Mouse (Mus musculus) liver, embryonic 14.5 days (tissue): Measurements from ENCODE around the gene Lsamp. TPM values are rescaled to one million over a fixed set of nuclear protein-coding genes. Genes with fewer than 3 reads are reported as not detected.
A peak's percentile ranks its signal among the peaks of the same experiment; 100 is the strongest.

Source experiments
- ATAC-seq: fragments of 200-750 bp; cut with Nextera tagmentation; 2 replicates; pipeline ENCODE4 v1.8.0; 2017; ENCODE audit warnings: moderate number of reproducible peaks, mild to moderate bottlenecking, moderate library complexity; ENCODE audit not compliant: insufficient read depth
- DNase-seq, 3 experiments: peaks; one replicate each; pipeline ENCODE4 v3.0.0-alpha.2; 2012 to 2013; ENCODE audit warnings: low read depth in 3 of 3, low spot score in 3 of 3
- H3K27ac ChIP-seq: fragments of 300-500 bp; sonication (generic); 2 replicates; pipeline ENCODE4 v1.5.1; 2014; ENCODE audit warnings: moderate library complexity, mild to moderate bottlenecking, control low read depth, inconsistent platforms
- H3K27me3 ChIP-seq: fragments of 300-500 bp; sonication (generic); 2 replicates; pipeline ENCODE4 v1.6.1; 2014; ENCODE audit warnings: mild to moderate bottlenecking, low read length, moderate library complexity; ENCODE audit not compliant: control insufficient read depth, insufficient read depth
- H3K36me3 ChIP-seq: fragments of 300-500 bp; sonication (generic); replicated peaks from 2 replicates; pipeline ENCODE4 v1.6.1; 2014; ENCODE audit warnings: low read depth; ENCODE audit not compliant: control insufficient read depth, insufficient read depth
- H3K4me1 ChIP-seq, 2 experiments: fragments of 200-500 bp in 1 of 2; fragments of 300-500 bp in 1 of 2; sonication (generic) in 1 of 2; replicated peaks; 2 replicates each; pipeline ENCODE4 v1.6.1; 2012 to 2014; ENCODE audit warnings: antibody characterized with exemption in 1 of 2, inconsistent platforms in 1 of 2, low read length in 1 of 2; ENCODE audit not compliant: control insufficient read depth in 2 of 2, insufficient read depth in 2 of 2
- H3K4me2 ChIP-seq: fragments of 300-500 bp; sonication (generic); 2 replicates; pipeline ENCODE4 v1.6.1; 2014; ENCODE audit warnings: low read depth, mild to moderate bottlenecking, control low read depth, moderate library complexity
- H3K4me3 ChIP-seq, 2 experiments: fragments of 200-500 bp in 1 of 2; fragments of 300-500 bp in 1 of 2; sonication (generic) in 1 of 2; 2 replicates each; pipeline ENCODE4 v1.5.1; 2012 to 2014; ENCODE audit warnings: low read depth in 2 of 2, low read length in 2 of 2, mild to moderate bottlenecking in 2 of 2, control low read depth in 1 of 2, inconsistent platforms in 1 of 2, moderate library complexity in 1 of 2; ENCODE audit not compliant: insufficient read depth in 1 of 2
- H3K9ac ChIP-seq: fragments of 300-500 bp; sonication (generic); replicated peaks from 2 replicates; pipeline ENCODE4 v1.6.1; 2014; ENCODE audit warnings: mild to moderate bottlenecking, control low read depth, moderate library complexity
- H3K9me3 ChIP-seq: fragments of 300-500 bp; sonication (generic); 2 replicates; pipeline ENCODE4 v1.6.1; 2016; ENCODE audit warnings: low read length, mixed read lengths; ENCODE audit not compliant: control insufficient read depth
- CTCF ChIP-seq: IDR thresholded peaks from 2 replicates; pipeline ENCODE4 v1.5.1; 2016; ENCODE audit warnings: antibody characterized with exemption, low read depth, control low read depth
- EP300 ChIP-seq: IDR thresholded peaks from 2 replicates; pipeline ENCODE4 v1.6.1; 2016; ENCODE audit warnings: antibody characterized with exemption, low read depth
- WGBS: fragments of 180-500 bp; shearing (Covaris S2); extraction: QIAGEN DNeasy Blood & Tissue Kit; methylation state at CpG from one replicate; pipeline ENCODE4 v1.1.7; 2014; ENCODE audit not compliant: insufficient replicate concordance; 5-methylcytosine and 5-hydroxymethylcytosine counted together
- polyA plus RNA-seq, 2 experiments: library from polyadenylated mRNA; depleted of rRNA in 1 of 2; stranded (reverse) in 1 of 2; unstranded in 1 of 2; fragments of >200 nt; fragmentation: Nextera tagmentation in 1 of 2; extraction: Ambion mirVana in 1 of 2; gene quantifications; 2 replicates each; pipeline versions ENCODE4 v1.2.1 to v1.2.3; 2012 to 2014

Lsamp gene
- polyA plus RNA-seq, 2 experiments, result 0.03 to 0.06 TPM

DNA sequence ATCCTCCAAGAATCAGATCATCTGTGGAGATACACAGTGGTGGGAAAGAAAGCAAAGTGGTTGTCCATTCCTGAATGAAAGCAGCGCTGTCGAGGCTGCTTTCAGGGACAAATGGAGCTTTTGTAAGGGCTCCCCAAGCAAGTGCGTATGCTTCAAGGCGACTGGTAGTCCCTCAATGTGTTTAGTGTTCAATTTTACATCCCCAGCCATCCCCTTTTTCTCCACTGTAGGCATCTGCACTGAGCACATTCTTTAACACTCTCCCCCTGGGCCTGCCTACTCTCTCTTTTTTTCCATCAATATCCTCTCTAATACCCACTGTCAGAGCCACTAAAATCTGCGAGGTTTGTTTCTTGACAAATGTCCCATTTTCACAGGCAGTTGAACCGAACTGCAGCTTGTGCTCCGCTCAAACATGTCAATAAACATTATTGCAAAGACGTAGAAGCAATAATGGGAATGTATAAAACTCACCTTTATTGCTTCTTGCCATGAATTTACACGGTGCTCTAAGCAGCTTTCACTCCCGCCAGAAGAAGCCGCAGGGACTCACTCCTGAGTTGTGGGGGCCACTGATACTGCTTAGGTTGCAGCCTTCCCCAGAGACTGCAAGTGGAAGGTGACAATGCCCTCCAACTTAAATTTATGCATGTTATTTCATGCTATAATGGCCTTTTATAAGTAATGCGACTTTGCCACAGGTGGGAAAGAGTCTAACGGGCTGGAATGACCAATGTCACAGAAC is 250.2 kb downstream of the Lsamp start:
- Histone ChIP-seq H3K36me3 (no peaks in the 10 kb centered on the region), H3K4me1 (no peaks in the 10 kb centered on the region), H3K27me3 (no peaks in the 10 kb centered on the region), H3K27ac (no peak overlapping the region), H3K9me3 (no peaks in the 10 kb centered on the region), H3K4me2 (no peak overlapping the region), H3K4me3 (no peak overlapping the region), H3K9ac (no peak overlapping the region)
- TF ChIP-seq CTCF (no peak), EP300 (no peak)
- no peak for ATAC-seq
- 64% methylated on average over 13 of the region's 13 CpGs for WGBS
- no peak for DNase-seq

- DNase-seq, result no peak
- H3K9ac ChIP-seq, result no peak overlapping the region
These were observed 287.7 kb downstream of the Lsamp start for GRCm38 (mm10) chr16:40271859-40272258.

DNA sequence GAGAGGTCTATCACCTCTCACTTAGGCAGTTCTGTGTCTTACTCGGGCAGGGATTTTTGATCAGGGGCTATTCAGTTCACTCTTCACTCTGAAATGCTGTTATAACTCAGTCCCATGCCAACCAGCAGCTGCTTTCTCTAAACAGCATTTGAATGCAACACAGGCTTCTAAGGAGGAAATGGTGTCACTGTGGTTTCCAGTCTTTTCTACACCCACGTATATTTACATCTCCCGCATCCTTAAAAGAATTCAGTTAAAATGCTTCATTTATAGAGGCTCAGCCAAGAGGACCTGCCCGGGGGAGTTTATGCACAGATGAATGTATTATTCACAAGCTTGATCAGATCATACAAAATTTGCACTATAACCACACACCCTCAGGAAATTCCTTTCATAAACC is 306.0 kb downstream of the Lsamp start:
- no peak overlapping the region for H3K27ac ChIP-seq
- no peak overlapping the region for H3K9ac ChIP-seq
- no peak overlapping the region for H3K4me3 ChIP-seq
- TF ChIP-seq CTCF (no peak), EP300 (no peak)
- ATAC-seq (no peak), DNase-seq (no peak)
- H3K36me3 ChIP-seq, result no peaks in the 10 kb centered on the region
- 35% methylated on average over 4 of the region's 4 CpGs for WGBS
- H3K4me2 ChIP-seq, result no peak overlapping the region
- no peaks in the 10 kb centered on the region for H3K9me3 ChIP-seq
- no peaks in the 10 kb centered on the region for H3K27me3 ChIP-seq
- H3K4me1 ChIP-seq, result no peaks in the 10 kb centered on the region

More at GRCm38 (mm10) chr16:40271859-40272258, 287.7 kb downstream of the Lsamp start:
- Histone ChIP-seq H3K36me3 (no peaks in the 10 kb centered on the region), H3K27me3 (no peaks in the 10 kb centered on the region), H3K4me3 (no peak overlapping the region), H3K9me3 (no peaks in the 10 kb centered on the region), H3K4me2 (no peak overlapping the region), H3K4me1 (no peaks in the 10 kb centered on the region), H3K27ac (no peak overlapping the region)
- TF ChIP-seq CTCF, result peak; percentile 9; the same call in 1 of the 2 replicates
- TF ChIP-seq EP300, result no peak
- 59% methylated on average over 3 of the region's 3 CpGs for WGBS
- ATAC-seq, result no peak

DNA sequence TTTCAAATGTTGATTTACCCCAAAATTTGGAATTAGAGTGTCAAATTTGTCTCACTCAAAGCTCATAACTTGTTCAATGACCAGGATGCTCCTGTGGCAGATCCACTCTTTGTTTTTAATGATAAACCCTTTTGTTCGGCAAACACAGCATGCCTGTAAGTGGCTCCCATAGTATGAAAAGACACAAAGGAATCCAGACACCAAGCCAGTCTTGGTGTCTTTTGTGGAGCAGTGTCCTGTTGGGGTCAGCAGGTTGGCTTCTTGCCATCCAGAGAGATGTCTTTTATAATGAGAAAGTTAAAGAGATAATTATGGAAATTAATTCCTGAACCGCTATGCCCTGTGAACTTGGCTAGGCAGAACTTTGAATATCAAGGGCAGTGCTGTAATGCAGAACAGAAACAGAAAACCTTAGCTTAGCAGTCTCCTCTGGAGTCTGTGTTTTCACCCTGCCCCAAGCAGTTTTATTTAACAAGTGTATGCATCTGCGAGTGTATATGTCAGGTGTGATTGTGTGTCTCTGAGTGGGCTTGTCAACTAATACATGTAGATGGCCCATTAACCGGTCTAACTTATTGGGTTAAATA is 310.2 kb downstream of the Lsamp start:
- DNase-seq, result no peak
- no peak for ATAC-seq
- Histone ChIP-seq H3K27me3 (no peaks in the 10 kb centered on the region), H3K4me2 (no peak overlapping the region), H3K36me3 (no peaks in the 10 kb centered on the region), H3K4me3 (no peak overlapping the region), H3K4me1 (no peaks in the 10 kb centered on the region), H3K9ac (no peak overlapping the region), H3K9me3 (no peaks in the 10 kb centered on the region), H3K27ac (no peak overlapping the region)
- WGBS, result 58% methylated on average over 4 of the region's 4 CpGs
- TF ChIP-seq EP300 (no peak), CTCF (no peak)

DNA sequence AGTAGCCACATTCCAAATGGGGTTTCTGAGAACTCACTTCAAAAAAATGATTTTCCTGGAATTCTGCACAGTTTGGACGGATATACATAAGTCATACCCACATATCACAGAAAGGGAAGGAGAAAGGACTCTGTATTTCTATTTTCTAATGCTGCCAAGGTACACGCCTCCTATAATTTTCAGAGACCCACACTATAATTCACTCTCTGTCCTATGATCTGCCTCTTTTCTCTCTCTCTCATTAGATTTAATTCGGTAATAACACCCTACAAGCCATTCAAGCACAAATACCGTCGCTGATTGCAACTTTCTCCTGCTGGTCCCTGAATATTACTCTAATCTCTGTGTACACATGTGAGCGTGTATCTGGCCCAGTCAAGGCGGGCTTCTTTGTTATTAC is 311.1 kb downstream of the Lsamp start:
- Histone ChIP-seq H3K27me3 (no peaks in the 10 kb centered on the region), H3K4me2 (no peak overlapping the region), H3K9me3 (no peaks in the 10 kb centered on the region), H3K27ac (no peak overlapping the region), H3K4me3 (no peak overlapping the region), H3K9ac (no peak overlapping the region), H3K4me1 (no peaks in the 10 kb centered on the region), H3K36me3 (no peaks in the 10 kb centered on the region)
- DNase-seq, result no peak
- WGBS, result 54% methylated on average over 7 of the region's 7 CpGs
- TF ChIP-seq CTCF, result no peak
- ATAC-seq, result no peak
